Mouse (Mus musculus) heart, embryonic 13.5 days (tissue): ENCODE measurements at regions not wholly inside any gene's neighbourhood (a gene's known extent, or its start where the extent isn't known, plus 50 kb on each side); places are given as distances from the start of the nearest gene placed in this dataset.
"Not testable (repeated sequence)": the region's sequence is repeated elsewhere in the genome, so short reads cannot be mapped to it uniquely, and the experiment has no call there.

Experiments
- ATAC-seq: fragments of 200-750 bp; cut with Nextera tagmentation; 2 replicates; pipeline ENCODE4 v1.8.0; 2017; ENCODE audit warnings: moderate TSS enrichment; ENCODE audit not compliant: insufficient number of reproducible peaks, low FRiP score, low TSS enrichment; ENCODE audit errors: extremely low read depth
- H3K27ac ChIP-seq: fragments of 300-500 bp; sonication (generic); replicated peaks from 2 replicates; pipeline ENCODE4 v1.5.1; 2015; ENCODE audit warnings: moderate library complexity, mild to moderate bottlenecking, inconsistent platforms
- H3K27me3 ChIP-seq: fragments of 300-500 bp; sonication (generic); replicated peaks from 2 replicates; pipeline ENCODE4 v1.6.1; 2015; ENCODE audit warnings: mild to moderate bottlenecking, inconsistent platforms
- H3K36me3 ChIP-seq: fragments of 300-500 bp; sonication (generic); 2 replicates; pipeline ENCODE4 v1.6.1; 2015; ENCODE audit warnings: mild to moderate bottlenecking, inconsistent platforms
- H3K4me1 ChIP-seq: fragments of 300-500 bp; sonication (generic); 2 replicates; pipeline ENCODE4 v1.6.1; 2015; ENCODE audit warnings: inconsistent platforms
- H3K4me2 ChIP-seq: fragments of 300-500 bp; sonication (generic); 2 replicates; pipeline ENCODE4 v1.6.1; 2015; ENCODE audit warnings: inconsistent platforms, mild to moderate bottlenecking, moderate library complexity
- H3K4me3 ChIP-seq: fragments of 300-500 bp; sonication (generic); 2 replicates; pipeline ENCODE4 v1.5.1; 2015; ENCODE audit warnings: moderate library complexity, mild to moderate bottlenecking, inconsistent platforms
- H3K9ac ChIP-seq: fragments of 300-500 bp; sonication (generic); 2 replicates; pipeline ENCODE4 v1.6.1; 2015; ENCODE audit warnings: inconsistent platforms, mild to moderate bottlenecking, moderate library complexity
- H3K9me3 ChIP-seq: fragments of 300-500 bp; sonication (generic); 2 replicates; pipeline ENCODE4 v1.6.1; 2016; ENCODE audit warnings: inconsistent platforms
- WGBS: fragments of 180-500 bp; shearing (Covaris S2); methylation state at CpG from one replicate; pipeline ENCODE4 v1.1.7; 2015; ENCODE audit warnings: mixed read lengths; 5-methylcytosine and 5-hydroxymethylcytosine counted together

DNA sequence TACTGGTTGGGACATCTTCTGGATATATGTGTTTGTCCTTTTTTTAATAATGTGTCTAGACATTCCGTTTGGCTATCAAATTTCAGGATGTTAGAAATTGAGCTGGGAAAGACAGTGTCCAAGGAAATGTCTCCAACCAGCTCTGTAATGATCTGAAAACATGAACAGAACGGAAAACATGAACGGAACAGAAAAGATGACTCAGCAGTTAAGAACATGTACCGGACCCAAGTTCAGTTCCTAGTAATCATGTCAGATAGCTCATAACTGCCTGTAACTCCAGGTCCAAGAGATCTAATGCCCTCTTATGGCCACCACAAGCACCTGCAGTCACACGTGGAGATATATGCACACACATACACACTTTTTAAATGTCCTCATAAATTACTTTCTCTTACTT lies 56.6 kb upstream of the Cdyl start:
- Histone ChIP-seq H3K27me3 (no peaks in the 10 kb centered on the region), H3K4me2 (no peak overlapping the region), H3K27ac (no peak overlapping the region), H3K4me1 (no peaks in the 10 kb centered on the region), H3K9ac (no peak overlapping the region), H3K4me3 (no peak overlapping the region), H3K9me3 (peaks cover 4% of the 10 kb centered on the region; the same call in 1 of the 2 replicates), H3K36me3 (no peaks in the 10 kb centered on the region)
- 88% methylated on average over 5 of the region's 5 CpGs for WGBS
- no peak for ATAC-seq

DNA sequence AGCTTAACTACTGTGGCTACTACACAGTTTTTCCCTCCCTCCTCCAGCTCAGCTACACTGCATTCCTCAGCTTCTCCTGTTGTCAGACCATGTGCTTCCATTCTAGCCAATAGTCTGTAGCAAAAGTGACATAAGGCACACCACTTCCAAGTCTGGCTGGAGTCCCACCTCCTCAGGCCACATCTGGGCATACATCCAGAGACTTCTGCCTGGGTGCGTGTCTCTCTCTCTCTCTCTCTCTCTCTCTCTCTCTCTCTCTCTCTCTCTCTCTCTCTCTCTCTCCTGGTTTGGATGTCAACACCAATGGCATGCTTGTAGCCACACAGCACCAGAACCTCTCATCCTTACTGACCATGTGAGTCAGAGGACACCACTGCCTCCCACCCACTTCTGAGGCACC lies 55.6 kb upstream of the Cdyl start:
- no peak overlapping the region for H3K4me3 ChIP-seq
- ATAC-seq, result peak; percentile 66
- no peaks in the 10 kb centered on the region for H3K4me1 ChIP-seq
- H3K36me3 ChIP-seq, result no peaks in the 10 kb centered on the region
- H3K27ac ChIP-seq, result peak overlapping the region; percentile 43; the same call in 1 of the 2 replicates
- peaks cover 4% of the 10 kb centered on the region; the same call in 1 of the 2 replicates for H3K9me3 ChIP-seq
- no peaks in the 10 kb centered on the region for H3K27me3 ChIP-seq
- no peak overlapping the region for H3K9ac ChIP-seq
- 10% methylated on average over 1 of the region's 1 CpGs for WGBS
- H3K4me2 ChIP-seq, result no peak overlapping the region

DNA sequence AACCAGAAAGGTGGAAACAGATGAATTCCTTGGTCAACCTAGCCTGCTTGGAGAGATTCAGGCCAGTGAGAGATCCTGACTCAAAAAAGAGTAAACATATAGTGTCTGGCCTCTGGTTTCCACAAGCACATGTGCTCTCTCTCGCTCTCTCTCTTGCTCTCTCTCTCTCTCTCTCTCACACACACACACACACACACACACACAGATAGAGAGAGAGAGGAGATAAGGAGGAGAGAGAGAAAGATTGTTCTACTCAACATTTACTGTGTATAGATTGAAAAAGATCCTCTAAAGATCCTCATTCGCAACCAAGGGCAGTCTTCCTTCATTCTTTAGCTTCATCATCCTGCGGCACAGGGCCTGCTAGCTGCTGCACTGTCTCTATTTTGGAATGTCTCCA lies 54.9 kb upstream of the Cdyl start:
- Histone ChIP-seq H3K9me3 (peaks cover 4% of the 10 kb centered on the region; the same call in 1 of the 2 replicates), H3K4me2 (no peak overlapping the region), H3K4me1 (no peaks in the 10 kb centered on the region), H3K27ac (peak overlapping the region; percentile 3; the same call in 1 of the 2 replicates), H3K4me3 (no peak overlapping the region), H3K27me3 (no peaks in the 10 kb centered on the region), H3K36me3 (no peaks in the 10 kb centered on the region), H3K9ac (no peak overlapping the region)
- ATAC-seq, result no peak
- WGBS, result 87% methylated on average over 3 of the region's 3 CpGs

DNA sequence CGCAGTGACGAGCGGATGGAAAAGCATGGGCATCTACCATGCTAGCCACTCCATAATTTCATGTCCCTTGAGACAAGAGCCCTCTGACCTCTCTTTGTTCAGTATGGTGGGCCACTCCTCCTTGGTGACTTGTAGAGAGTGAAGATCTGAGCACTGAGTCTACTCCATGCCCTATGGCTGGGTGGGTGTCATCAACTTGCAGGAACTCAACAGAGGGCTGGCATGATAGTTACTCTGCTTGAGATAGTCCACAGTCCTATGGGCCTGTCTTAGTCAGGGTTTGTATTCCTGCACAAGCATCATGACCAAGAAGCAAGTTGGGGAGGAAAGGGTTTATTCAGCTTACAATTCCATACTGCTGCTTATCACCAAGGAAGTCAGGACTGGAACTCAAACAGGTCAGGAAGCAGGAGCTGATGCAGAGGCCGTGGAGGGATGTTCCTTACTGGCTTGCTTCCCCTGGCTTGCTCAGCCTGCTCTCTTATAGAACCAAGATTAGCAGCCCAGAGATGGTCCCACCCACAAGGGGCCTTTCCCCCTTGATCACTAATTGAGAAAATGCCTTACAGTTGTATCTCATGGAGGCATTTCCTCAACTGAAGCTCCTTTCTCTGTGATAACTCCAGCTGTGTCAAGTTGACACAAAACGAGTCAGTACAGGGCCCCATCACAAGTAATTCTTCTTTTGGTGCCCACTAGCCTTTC lies 52.6 kb upstream of the Cdyl start:
- not testable (repeated sequence) for H3K27me3 ChIP-seq, ATAC-seq, H3K27ac ChIP-seq, H3K4me1 ChIP-seq, H3K9me3 ChIP-seq, H3K36me3 ChIP-seq, H3K9ac ChIP-seq, H3K4me2 ChIP-seq, H3K4me3 ChIP-seq
- 82% methylated on average over 5 of the region's 5 CpGs for WGBS

- H3K27me3 ChIP-seq, result no peaks in the 10 kb centered on the region
- H3K9ac ChIP-seq, result no peak overlapping the region
- no peaks in the 10 kb centered on the region for H3K36me3 ChIP-seq
- no peak overlapping the region for H3K4me2 ChIP-seq
- H3K4me3 ChIP-seq, result no peak overlapping the region
- ATAC-seq, result no peak
- no peak overlapping the region for H3K27ac ChIP-seq
- 83% methylated on average over 2 of the region's 2 CpGs for WGBS
- H3K9me3 ChIP-seq, result peaks cover 4% of the 10 kb centered on the region; the same call in 1 of the 2 replicates
- H3K4me1 ChIP-seq, result no peaks in the 10 kb centered on the region
These were observed 51.9 kb upstream of the Cdyl start for GRCm38 (mm10) chr13:35607710-35608109.
